Mouse (Mus musculus) ovary, postnatal 36 days (tissue): Measurements from ENCODE around the gene Aif1.

Experiments used
- DNase-seq: peaks from one replicate; pipeline ENCODE4 v3.0.0; 2022; ENCODE audit warnings: low spot score, mixed read lengths

Aif1 gene

DNA sequence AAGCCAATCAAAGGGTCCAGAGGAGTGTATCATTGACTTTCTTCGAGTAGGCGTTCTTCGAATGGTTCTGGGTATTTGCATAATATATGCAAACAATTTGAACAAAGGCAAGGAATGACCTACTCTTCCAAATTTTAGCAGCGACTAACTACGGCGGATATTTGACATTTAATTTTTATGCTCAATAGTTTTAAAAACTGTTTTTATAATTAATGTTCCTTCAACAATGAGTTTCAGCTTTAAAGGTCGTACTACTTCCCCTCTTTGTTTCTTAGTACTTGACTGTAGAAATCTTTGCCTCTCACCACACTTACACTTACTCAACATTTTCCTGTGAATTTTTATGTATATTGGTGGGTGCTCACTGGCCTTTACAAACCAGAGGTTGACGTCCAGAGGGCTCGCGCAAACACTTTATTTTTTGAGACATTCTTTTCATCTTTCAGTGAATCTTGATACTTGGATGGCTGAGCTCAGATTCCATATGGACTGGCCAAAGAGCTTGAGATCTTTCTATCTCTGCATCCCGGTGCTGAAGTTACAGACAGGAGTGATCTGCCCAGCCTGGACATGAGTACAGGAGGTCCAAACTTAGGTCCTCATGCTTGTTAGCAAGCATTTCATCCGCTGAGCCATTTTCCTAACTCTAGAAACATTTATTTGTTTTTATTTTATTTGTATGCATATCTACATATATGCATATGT lies 10.3 kb downstream of the Aif1 start:
- DNase-seq: no peak

DNA sequence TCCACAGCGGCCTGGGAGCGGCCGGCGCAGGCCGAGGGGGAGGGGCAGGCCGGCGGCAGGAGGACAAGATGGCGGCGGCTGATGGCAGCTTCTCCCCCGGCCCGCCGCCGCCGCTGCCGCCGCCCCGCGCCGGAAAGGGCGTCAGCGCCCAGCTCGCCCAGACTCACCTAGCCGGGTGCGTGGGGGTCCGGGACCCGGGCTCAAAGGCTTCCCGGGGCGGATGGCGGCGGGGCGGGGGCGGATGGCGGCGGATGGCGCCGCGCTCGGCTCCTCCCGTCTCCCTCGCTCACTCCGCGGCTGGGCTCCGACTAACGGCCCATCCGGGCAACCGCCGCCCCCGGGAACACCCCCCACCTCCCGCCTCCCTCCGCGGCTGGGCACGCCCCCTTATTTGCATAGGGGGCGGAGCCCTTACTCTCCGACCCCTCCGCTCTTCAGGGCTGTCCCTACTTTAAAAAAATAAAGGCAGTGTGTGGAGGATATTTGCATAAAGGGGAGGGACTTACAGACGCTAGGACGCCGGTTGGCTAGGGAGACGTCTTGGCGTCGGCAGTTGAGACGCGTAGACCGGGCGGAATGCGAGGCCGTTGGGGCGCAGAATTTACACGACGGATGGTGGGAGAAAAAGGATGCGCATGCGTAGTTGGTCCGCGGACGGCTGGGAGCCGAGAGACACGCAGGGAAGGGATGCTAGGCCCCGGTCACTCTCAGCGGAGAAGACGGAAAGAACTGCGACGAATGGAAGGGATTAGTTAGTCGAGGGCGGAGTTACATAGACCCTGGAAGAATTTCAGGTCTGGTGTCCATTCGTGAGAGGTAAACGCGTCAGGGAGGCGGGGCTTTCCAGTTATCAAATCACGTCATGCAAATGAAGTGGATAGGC lies 11.1 kb downstream of the Aif1 start, which contains the start of gene Prrc2a:
Prrc2a (minus strand) TSS at position 330 of the 883 bp plus-strand sequence.
- DNase-seq: peak; percentile 96

DNA sequence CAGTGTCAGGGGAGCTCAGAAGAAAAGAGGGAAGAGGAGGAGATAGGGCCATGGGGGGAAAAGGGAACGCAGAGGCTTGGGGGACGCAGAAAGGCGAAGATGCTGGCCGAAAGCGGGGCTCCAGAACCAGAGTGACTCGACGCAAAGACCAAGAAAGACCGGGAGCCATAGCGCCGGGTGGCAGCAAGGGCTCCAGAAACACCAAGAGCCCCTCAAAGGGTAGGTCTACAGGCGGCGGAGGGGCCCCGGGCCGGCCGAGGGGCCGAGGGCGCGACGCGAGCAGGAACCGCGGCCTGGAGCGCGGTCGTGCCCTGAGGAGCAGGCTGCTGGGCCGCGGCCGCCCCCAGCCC lies 11.7 kb downstream of the Aif1 start:
- DNase-seq: no peak

DNA sequence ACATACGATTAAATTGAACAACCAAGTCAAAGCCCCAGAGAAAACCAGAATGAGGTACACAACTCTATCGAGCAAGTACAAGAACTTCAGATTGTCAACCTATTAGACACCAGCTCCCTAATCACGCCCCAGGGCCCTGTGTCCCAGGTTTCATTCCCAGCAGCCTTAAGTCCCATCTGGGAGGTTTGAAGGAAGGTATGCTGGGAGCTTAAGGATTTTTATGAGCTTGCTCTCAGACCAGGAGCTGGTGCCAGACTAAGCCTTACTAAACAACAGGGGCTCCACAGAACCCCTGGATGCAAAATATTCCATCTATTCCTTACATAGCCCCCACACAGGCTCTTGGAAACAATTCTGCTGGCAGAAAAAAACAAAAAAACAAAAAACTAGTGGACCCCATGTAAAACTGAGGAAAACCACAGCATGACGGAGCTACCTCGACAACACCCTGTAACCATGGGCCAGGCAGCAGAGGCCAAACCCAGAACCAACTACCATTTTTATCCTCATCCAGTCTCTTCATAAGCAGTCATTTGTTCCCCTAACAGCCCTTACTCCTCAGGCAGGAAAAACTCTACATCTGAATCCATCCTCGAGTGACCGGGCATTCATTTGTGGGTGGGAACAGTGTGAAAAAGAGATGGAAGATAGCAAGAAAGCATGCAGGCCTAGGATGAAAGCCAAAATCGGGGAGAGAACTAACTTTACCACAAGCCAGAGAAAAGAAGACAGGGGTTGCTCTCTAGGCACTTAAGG lies 12.4 kb downstream of the Aif1 start:
- DNase-seq: no peak

DNA sequence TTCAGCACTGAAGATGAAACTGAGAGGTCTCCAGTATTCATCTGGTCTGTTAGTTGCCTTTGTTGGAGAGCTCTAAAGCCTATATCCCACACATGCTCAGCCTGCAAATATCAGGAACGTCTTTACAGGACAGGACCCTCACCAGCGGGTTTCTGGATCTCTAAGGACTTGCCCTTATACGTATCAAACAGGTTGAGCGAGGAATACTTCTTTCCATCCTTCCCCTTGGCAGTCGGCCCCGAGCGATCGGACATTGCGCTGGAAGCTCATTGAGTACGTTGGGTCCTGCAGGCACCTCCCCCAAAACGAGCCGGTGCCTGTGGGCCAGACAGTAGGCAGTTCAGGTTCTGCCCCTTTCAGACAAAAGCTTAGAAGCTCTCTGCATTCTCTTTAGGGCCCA lies 13.1 kb downstream of the Aif1 start:
- DNase-seq: peak; percentile 52

- DNase-seq: no peak
Measured at GRCm38 (mm10) chr17:35162121-35162520, 13.7 kb downstream of the Aif1 start.

- DNase-seq: no peak
Measured at GRCm38 (mm10) chr17:35161421-35161820, 14.4 kb downstream of the Aif1 start.

DNA sequence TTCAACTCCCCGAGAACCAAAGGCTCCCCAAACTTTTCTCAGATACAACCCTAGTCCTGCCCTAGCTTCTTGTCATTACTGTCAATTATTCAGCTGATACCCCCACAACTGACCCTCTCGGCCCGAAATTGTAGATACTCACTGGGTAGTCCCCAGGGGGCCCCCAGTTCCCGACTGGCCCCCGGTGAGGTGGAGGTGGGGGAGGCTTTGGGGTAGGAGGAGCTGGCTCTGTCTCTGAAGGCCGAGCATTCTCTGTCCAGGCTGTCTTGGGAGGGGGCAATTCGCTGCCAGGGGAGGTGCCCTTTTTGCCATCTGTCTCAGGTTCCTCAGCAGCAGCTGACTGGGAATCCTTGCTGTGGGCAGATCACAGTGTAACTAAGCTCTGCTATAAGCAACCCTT lies 16.2 kb downstream of the Aif1 start:
- no peak for DNase-seq

DNA sequence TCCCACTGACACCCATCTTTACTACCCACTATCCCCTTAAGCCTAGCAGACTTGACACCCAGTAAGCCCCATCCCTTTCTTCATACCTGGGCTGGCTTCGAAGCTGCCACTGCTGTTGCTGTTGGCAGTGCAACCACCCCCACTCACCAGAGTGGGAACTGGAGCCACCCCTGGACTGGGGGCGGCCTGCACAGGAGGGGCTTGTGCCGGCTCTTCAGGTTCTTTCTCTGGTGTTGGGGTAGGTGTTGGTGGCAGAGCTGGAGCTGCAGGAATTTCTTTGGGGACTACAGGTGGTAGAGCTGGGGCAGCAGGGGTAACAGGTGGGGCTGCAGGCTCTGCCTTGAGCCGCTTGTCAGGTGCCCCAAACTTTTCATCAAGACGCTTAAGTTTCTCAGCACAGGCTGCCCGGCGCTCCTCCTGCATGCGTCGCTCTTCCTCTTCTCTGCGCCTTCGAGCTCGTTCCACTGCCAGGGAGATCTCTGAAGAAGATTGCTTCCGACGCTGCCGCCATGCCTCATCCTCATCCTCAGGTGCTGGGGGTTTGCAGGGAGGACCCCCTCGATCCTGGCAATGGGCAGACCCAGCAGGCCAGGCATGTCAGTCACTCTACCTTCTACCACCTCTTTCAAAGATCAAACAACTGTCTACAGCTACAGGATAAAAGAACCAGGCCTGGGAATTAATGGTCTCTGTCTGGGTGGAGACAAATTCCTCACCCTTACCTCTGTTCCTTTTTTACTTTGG lies 16.8 kb downstream of the Aif1 start:
- no peak for DNase-seq

DNA sequence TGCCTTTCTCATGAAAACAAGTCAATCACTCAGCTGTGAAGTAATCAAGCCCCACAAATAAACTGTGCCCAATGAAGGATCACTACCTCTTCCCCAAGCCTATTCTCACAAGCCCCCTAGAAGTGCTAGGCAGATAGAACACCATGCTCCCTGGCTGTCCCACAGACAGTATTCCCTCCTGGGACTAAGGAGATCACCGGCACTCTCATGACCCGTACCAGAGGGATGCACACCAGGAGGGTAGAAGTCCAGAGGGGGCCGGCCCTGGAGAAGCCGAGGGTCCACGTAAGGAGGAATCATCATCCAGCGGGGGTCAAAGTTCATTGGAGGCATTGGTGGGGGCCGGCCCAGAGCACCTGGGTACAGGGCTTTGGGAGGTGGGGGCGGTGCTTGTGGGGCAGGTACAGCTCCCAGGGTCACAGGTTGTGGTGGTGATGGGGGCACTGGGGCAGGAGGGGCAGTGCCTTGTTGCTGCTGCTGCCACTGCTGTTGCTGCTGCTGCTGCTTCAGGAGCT lies 18.1 kb downstream of the Aif1 start:
- no peak for DNase-seq

DNA sequence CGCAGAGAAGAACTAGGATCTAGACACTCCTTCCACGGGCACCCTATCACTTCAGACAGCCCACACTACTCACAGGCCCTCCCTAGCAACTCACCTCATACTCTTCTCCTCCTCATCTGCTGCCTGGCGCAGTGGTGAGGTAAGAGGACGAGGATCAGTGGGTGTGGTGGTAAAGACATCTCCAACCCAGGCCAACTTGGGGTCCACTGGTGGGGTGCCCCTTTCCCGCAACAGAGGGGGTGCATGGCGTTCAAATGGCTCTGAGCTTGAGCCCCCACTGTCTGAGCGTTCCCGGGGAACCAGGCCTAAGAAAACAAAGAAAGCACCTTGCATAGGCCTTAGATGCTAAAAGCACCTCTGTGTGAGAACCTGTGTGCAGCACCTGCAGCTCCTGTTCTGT lies 18.6 kb downstream of the Aif1 start:
- no peak for DNase-seq

GRCm38 (mm10) chr17:35156461-35157200 lies 19.2 kb downstream of the Aif1 start:
- no peak for DNase-seq

DNA sequence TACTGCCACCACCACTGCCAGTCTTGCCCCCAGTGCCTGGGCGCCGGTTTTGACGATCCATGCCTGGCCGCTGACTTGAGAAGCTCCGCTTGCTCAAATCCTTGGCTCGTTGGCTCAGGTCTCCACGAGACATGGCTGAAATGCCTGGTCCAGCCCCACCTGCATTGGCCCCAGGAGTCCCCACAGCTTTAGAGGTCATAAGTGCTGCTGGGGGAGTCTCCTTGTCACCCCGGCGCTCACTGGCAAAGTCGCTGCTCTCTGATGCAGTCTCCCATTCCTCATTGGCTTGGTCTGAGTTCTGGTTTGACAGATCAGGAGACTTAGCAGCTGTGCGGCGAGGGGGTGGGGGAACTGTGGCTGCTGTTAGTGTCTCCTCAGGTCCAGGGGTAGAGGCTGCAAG lies 20.4 kb downstream of the Aif1 start:
- DNase-seq: no peak

DNA sequence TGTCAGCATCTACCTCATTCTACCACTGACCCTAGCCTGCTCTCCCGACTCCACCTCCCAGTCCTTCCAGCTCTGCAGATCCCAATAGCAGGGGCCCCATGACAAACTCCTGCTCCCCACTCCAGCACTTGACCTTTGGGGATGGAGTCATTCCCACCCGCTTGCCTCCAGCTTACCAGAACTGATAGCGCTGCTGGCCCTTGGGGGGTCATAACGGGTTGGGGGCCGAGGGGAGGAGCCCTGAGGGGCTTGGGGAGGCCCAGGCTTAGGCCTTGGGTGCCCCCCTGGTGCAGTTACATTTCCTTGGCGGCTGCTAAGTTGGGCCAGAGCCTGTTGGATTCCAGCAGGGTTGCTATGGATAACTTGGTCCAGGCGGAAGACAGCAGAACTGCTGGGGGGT lies 21.3 kb downstream of the Aif1 start:
- no peak for DNase-seq

DNA sequence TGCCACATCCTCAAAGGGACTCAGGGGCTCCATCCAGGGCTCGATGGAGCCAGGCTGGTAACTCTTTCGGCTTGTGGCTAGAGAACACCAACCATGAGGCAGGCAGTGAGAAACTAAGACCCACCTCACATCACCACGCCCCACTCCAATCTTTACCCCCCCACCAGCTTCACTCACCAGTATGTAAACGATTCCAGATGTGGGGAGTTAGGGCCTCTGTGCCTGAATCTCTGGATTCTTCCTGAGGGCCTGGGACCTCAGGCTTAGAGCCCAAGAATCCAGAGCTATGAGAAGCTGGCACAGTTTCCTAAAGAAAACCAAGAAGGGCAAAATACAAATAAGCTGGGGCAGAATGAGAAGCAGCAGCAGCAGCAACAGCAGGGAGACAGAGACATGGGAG lies 21.9 kb downstream of the Aif1 start:
- no peak for DNase-seq

DNA sequence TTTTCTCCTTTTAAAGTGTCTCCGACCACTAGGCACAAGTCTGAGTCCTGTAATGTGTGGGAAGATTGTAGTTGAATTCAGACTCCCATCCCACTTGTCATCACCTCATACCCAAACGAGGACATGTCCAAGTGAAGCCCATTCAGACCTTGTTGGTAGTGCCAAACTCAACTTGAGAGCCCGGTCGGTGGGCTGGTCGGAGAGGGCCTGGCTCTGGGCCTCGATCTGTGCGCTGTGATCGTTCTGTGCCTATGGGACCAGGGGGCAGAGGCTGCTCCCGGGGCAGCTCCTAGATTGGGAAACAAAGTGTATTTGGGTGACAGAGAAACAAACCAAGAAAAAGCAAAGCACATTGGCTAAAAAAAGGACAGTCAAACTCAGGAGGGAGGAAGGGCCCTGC lies 22.8 kb downstream of the Aif1 start:
- DNase-seq: no peak

- no peak for DNase-seq
Measured at GRCm38 (mm10) chr17:35152121-35152520, 23.7 kb downstream of the Aif1 start.

GRCm38 (mm10) chr17:35147922-35148639 lies 27.8 kb downstream of the Aif1 start:
- no peak for DNase-seq

DNA sequence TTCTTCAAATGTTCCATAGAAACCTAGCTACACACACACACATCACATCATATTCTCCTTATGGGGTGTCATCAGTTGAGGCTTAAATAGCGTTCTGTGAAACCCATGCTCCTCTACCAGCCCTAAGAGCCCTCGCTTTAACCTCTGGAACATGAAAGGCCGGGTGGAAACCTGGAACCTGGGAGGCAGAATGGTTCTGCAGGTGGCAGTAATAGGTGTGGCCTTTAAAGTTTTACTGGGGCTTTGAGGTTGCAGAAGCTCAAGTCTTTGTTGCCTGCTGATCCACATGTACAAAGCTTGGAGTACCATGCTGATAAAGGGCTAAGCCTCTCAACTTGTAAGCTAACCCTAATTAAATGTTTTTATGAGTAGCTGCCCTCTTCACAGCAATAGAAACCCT lies 28.5 kb downstream of the Aif1 start:
- no peak for DNase-seq

- DNase-seq: no peak
Measured at GRCm38 (mm10) chr17:35146139-35146538, 29.7 kb downstream of the Aif1 start.
